In the genomic region with DNA sequence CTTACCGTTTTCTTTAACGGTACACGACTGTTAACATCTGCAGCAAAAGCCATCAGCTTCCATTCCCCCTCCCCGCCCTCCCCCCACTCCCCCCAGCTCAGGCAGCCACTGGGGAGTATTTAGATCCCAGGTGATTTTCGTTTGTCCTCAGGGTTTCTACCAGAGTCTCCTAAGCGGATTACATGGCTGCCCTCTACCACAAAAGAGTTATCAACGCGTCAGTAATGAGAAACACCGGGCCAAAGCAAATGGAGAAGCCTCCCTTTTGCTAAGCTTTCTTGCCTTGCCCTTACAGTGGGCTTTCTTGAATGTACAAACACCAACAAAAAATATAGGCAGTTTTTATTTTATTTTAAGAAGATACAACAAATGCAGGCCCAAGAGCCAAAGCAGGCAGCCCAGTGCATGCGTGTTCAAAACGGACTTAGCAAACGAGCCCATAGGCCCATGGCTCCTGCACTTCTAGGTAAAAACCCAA, we compare ENCODE assay signal across 9 mouse cellular contexts. TPM values are rescaled to one million over a fixed set of nuclear protein-coding genes. Genes with fewer than 3 reads are reported as not detected.
A peak's percentile ranks its signal among the peaks of the same experiment; 100 is the strongest.
DNase-seq lines count a peak whose midpoint lies in the region; ATAC-seq and TF ChIP-seq lines count a peak whose summit lies in the region.
"Had no signal": no experiment of that assay in that cellular context is flagged by ENCODE, and none has a peak within 500 bp of the region (broad histone marks: within the 10 kb centered on the region; RNA-seq: fewer than 3 reads in every experiment).

No protein-coding gene starts in this region.

- no peak for TF ChIP-seq POLR2A in bone marrow macrophage, adult 2 months (IDR thresholded peaks at IDR 0.05; ENCODE audit: borderline replicate concordance, low read depth, low read length)

- ATAC-seq in heart, embryonic 14.5 days (ENCODE audit: insufficient number of reproducible peaks, insufficient read depth, low FRiP score, low read depth), result peak; percentile 20; the same call in 1 of the 2 replicates
- peak; percentile 76 for ATAC-seq in hindbrain, embryonic 13.5 days (ENCODE audit: low FRiP score)
- peak; percentile 57; the same call in 1 of the 2 replicates for ATAC-seq in midbrain, embryonic 14.5 days (ENCODE audit: low FRiP score, low TSS enrichment)
- ATAC-seq in monocyte, adult 5-6 weeks (replicated peaks; ENCODE audit: insufficient number of reproducible peaks, low FRiP score, low TSS enrichment, poor library complexity, severe bottlenecking), result no peak

- H3K4me3 ChIP-seq in heart, embryonic 14.5 days (ENCODE audit: control insufficient read depth in 1 of 2, insufficient read depth in 1 of 2, low read depth in 1 of 2, low read length in 2 of 2), result peak overlapping the region; percentile 83 to 89
- H3K4me3 ChIP-seq in bone marrow macrophage, adult 2 months (ENCODE audit: insufficient read depth, low read length), result peak overlapping the region; percentile 93
- peak overlapping the region; percentile 89 for H3K4me3 ChIP-seq in hindbrain, embryonic 13.5 days
- peak overlapping the region; percentile 73 for H3K4me3 ChIP-seq in midbrain, embryonic 14.5 days (replicated peaks; ENCODE audit: low read depth, low read length)

- no peaks in the 10 kb centered on the region for H3K27me3 ChIP-seq in heart, embryonic 14.5 days (ENCODE audit: control insufficient read depth, insufficient read depth, low read length)
- H3K27me3 ChIP-seq in hindbrain, embryonic 13.5 days, result no peaks in the 10 kb centered on the region
- H3K27me3 ChIP-seq in midbrain, embryonic 14.5 days (ENCODE audit: control insufficient read depth, insufficient read depth, low read length), result no peaks in the 10 kb centered on the region
- H3K27me3 ChIP-seq: Patski had no signal

- H3K27ac ChIP-seq in heart, embryonic 14.5 days (replicated peaks in 1 of 2; ENCODE audit: control insufficient read depth in 1 of 2, insufficient read depth in 1 of 2, low read depth in 2 of 2, low read length in 2 of 2), result peak overlapping the region; percentile 66 to 81
- H3K27ac ChIP-seq in bone marrow macrophage, adult 2 months (ENCODE audit: insufficient read depth, low read depth, low read length), result peak overlapping the region; percentile 43
- peak overlapping the region; percentile 89 for H3K27ac ChIP-seq in hindbrain, embryonic 13.5 days
- peak overlapping the region; percentile 89 for H3K27ac ChIP-seq in midbrain, embryonic 14.5 days (replicated peaks; ENCODE audit: low read depth, low read length)

- no peak for DNase-seq in heart, postnatal 14 days
- DNase-seq in midbrain, embryonic 14.5 days, result peak; percentile 61
- no peak for DNase-seq in cerebellum, postnatal 14 days
- DNase-seq in spleen, adult 12 weeks (ENCODE audit: low spot score), result no peak

- H3K9ac ChIP-seq in heart, embryonic 14.5 days (ENCODE audit: low read length), result peak overlapping the region; percentile 93
- H3K9ac ChIP-seq in hindbrain, embryonic 13.5 days, result peak overlapping the region; percentile 88
- H3K9ac ChIP-seq in midbrain, embryonic 14.5 days (replicated peaks; ENCODE audit: low read length), result peak overlapping the region; percentile 54; the same call in 1 of the 2 replicates

- peak overlapping the region; percentile 65 for H3K4me2 ChIP-seq in heart, embryonic 14.5 days (ENCODE audit: low read length)
- H3K4me2 ChIP-seq in hindbrain, embryonic 13.5 days, result peak overlapping the region; percentile 71
- H3K4me2 ChIP-seq in midbrain, embryonic 14.5 days (ENCODE audit: low read length), result peak overlapping the region; percentile 70

- intact Hi-C loops in heart, postnatal 14 days (cut with DNase I), result loop anchor here (1.0 to 10.0 kb wide), 3 partner anchors 53 to 228 kb away; a partner anchor contains a TSS

- no peaks in the 10 kb centered on the region for H3K9me3 ChIP-seq in heart, embryonic 14.5 days (ENCODE audit: control insufficient read depth, low read length)
- H3K9me3 ChIP-seq in hindbrain, embryonic 13.5 days, result no peaks in the 10 kb centered on the region
- no peaks in the 10 kb centered on the region for H3K9me3 ChIP-seq in midbrain, embryonic 14.5 days (ENCODE audit: control insufficient read depth, low read length)

- H3K4me1 ChIP-seq in heart, embryonic 14.5 days (ENCODE audit: control insufficient read depth in 2 of 2, insufficient read depth in 2 of 2, low read length in 2 of 2), result peaks cover 2 to 14% of the 10 kb centered on the region in 2 experiments; a peak in 2 of 4 replicates
- peaks cover 12% of the 10 kb centered on the region for H3K4me1 ChIP-seq in bone marrow macrophage, adult 2 months (ENCODE audit: control insufficient read depth, insufficient read depth, low read length)
- H3K4me1 ChIP-seq in hindbrain, embryonic 13.5 days (replicated peaks), result peaks cover 25% of the 10 kb centered on the region
- H3K4me1 ChIP-seq in midbrain, embryonic 14.5 days (ENCODE audit: control insufficient read depth, insufficient read depth, low read length), result peaks cover 16% of the 10 kb centered on the region

- WGBS in heart, embryonic 14.5 days, result 11% methylated on average over 11 of the region's 12 CpGs
- WGBS in hindbrain, embryonic 13.5 days, result 28% methylated on average over 12 of the region's 12 CpGs
- WGBS in midbrain, embryonic 14.5 days, result 3% methylated on average over 12 of the region's 12 CpGs

- H3K36me3 ChIP-seq in heart, embryonic 14.5 days (ENCODE audit: control insufficient read depth, insufficient read depth, low read length), result peaks cover 23% of the 10 kb centered on the region
- H3K36me3 ChIP-seq in hindbrain, embryonic 13.5 days, result peaks cover 13% of the 10 kb centered on the region
- peaks cover 14% of the 10 kb centered on the region for H3K36me3 ChIP-seq in midbrain, embryonic 14.5 days (ENCODE audit: control insufficient read depth, insufficient read depth, low read length)

- TF ChIP-seq CTCF in bone marrow macrophage, adult 2 months (IDR thresholded peaks at IDR 0.05; ENCODE audit: low read depth, low read length), result no peak

RNA-seq across cellular contexts. Expression of a gene that starts 0.6 kb away (rescaled TPM):
- polyA plus RNA-seq in heart, embryonic 14.5 days (2014; fragmentation: Nextera tagmentation; extraction: Ambion mirVana), result 103 and 116 TPM in 2 replicates
- total RNA-seq in heart, postnatal 14 days (2021), result 10 to 100 TPM; 88.9 to 90.3 TPM
- 104 and 110 TPM in 2 replicates for polyA plus RNA-seq in bone marrow macrophage, adult 2 months (2012; ENCODE audit: insufficient read depth, insufficient read length, missing spikeins)
- 121 and 130 TPM in 2 replicates for polyA plus RNA-seq in hindbrain, embryonic 13.5 days (2015; fragmentation: Nextera tagmentation; extraction: Ambion mirVana)
- polyA plus RNA-seq in midbrain, embryonic 14.5 days (2014; fragmentation: Nextera tagmentation; extraction: Ambion mirVana), result 130 and 139 TPM in 2 replicates
- 96.2 to 100 TPM (median 98.7 TPM) in 3 replicates for total RNA-seq in monocyte, adult 5-6 weeks (2017)

RNA-seq across cellular contexts. Expression of a gene that starts 50.3 kb away (rescaled TPM):
- polyA plus RNA-seq in heart, embryonic 14.5 days (2014; fragmentation: Nextera tagmentation; extraction: Ambion mirVana), result 10.2 and 13.2 TPM in 2 replicates
- 10 to 100 TPM; 10.9 to 11.0 TPM for total RNA-seq in heart, postnatal 14 days (2021)
- 55.8 and 62.7 TPM in 2 replicates for polyA plus RNA-seq in bone marrow macrophage, adult 2 months (2012; ENCODE audit: insufficient read depth, insufficient read length, missing spikeins)
- polyA plus RNA-seq in hindbrain, embryonic 13.5 days (2015; fragmentation: Nextera tagmentation; extraction: Ambion mirVana), result 11.7 and 11.9 TPM in 2 replicates
- 14.0 and 15.8 TPM in 2 replicates for polyA plus RNA-seq in midbrain, embryonic 14.5 days (2014; fragmentation: Nextera tagmentation; extraction: Ambion mirVana)
- 14.1 to 21.8 TPM (median 15.1 TPM) in 3 replicates for total RNA-seq in monocyte, adult 5-6 weeks (2017)

RNA-seq across cellular contexts. Expression of a gene that starts 53.4 kb away (rescaled TPM):
- polyA plus RNA-seq in heart, embryonic 14.5 days (2014; fragmentation: Nextera tagmentation; extraction: Ambion mirVana), result 992 and 1,071 TPM in 2 replicates
- total RNA-seq in heart, postnatal 14 days (2021), result 10 to 100 TPM; 80.2 to 99.5 TPM
- polyA plus RNA-seq in bone marrow macrophage, adult 2 months (2012; ENCODE audit: insufficient read depth, insufficient read length, missing spikeins), result 619 and 702 TPM in 2 replicates
- 1,016 and 1,041 TPM in 2 replicates for polyA plus RNA-seq in hindbrain, embryonic 13.5 days (2015; fragmentation: Nextera tagmentation; extraction: Ambion mirVana)
- 916 and 1,070 TPM in 2 replicates for polyA plus RNA-seq in midbrain, embryonic 14.5 days (2014; fragmentation: Nextera tagmentation; extraction: Ambion mirVana)
- 654 to 930 TPM (median 732 TPM) in 3 replicates for total RNA-seq in monocyte, adult 5-6 weeks (2017)
